Mouse (Mus musculus) kidney, embryonic 14.5 days (tissue): ENCODE measurements around the gene Nt5c3. TPM values are rescaled to one million over a fixed set of nuclear protein-coding genes. Genes with fewer than 3 reads are reported as not detected.

Experiments
- ATAC-seq: fragments of 200-750 bp; cut with Nextera tagmentation; 2 replicates; pipeline ENCODE4 v1.8.0; 2017; ENCODE audit warnings: moderate number of reproducible peaks, mild to moderate bottlenecking, moderate TSS enrichment, moderate library complexity; ENCODE audit not compliant: low FRiP score, low TSS enrichment
- H3K27ac ChIP-seq: fragments of 300-500 bp; sonication (generic); 2 replicates; pipeline ENCODE4 v1.5.1; 2014; ENCODE audit warnings: low read depth, mild to moderate bottlenecking, low read length, moderate library complexity, mixed read lengths
- H3K27me3 ChIP-seq: fragments of 300-500 bp; sonication (generic); 2 replicates; pipeline ENCODE4 v1.6.1; 2014; ENCODE audit warnings: mild to moderate bottlenecking, low read length; ENCODE audit not compliant: control insufficient read depth, insufficient read depth
- H3K36me3 ChIP-seq: fragments of 300-500 bp; sonication (generic); 2 replicates; pipeline ENCODE4 v1.6.1; 2014; ENCODE audit warnings: low read length, mixed read lengths; ENCODE audit not compliant: control insufficient read depth, insufficient read depth
- H3K4me1 ChIP-seq: fragments of 300-500 bp; sonication (generic); 2 replicates; pipeline ENCODE4 v1.6.1; 2014; ENCODE audit warnings: low read length, mixed read lengths; ENCODE audit not compliant: control insufficient read depth, insufficient read depth
- H3K4me2 ChIP-seq: fragments of 300-500 bp; sonication (generic); replicated peaks from 2 replicates; pipeline ENCODE4 v1.6.1; 2014; ENCODE audit warnings: low read depth, mild to moderate bottlenecking, low read length
- H3K4me3 ChIP-seq: fragments of 300-500 bp; sonication (generic); 2 replicates; pipeline ENCODE4 v1.5.1; 2014; ENCODE audit warnings: mild to moderate bottlenecking, low read length
- H3K9ac ChIP-seq: fragments of 300-500 bp; sonication (generic); 2 replicates; pipeline ENCODE4 v1.6.1; 2014; ENCODE audit warnings: low read depth, mild to moderate bottlenecking, low read length, moderate library complexity
- H3K9me3 ChIP-seq: fragments of 300-500 bp; sonication (generic); 2 replicates; pipeline ENCODE4 v1.6.1; 2016; ENCODE audit warnings: low read length; ENCODE audit not compliant: control insufficient read depth
- WGBS: fragments of 180-500 bp; shearing (Covaris S2); extraction: QIAGEN DNeasy Blood & Tissue Kit; methylation state at CpG from one replicate; pipeline ENCODE4 v1.1.7; 2014; 5-methylcytosine and 5-hydroxymethylcytosine counted together
- polyA plus RNA-seq: library from polyadenylated mRNA; unstranded; fragments of >200 nt; fragmentation: Nextera tagmentation; extraction: Ambion mirVana; gene quantifications from 2 replicates; pipeline ENCODE4 v1.2.1, GENCODE M21; 2014

Gene Nt5c3
- polyA plus RNA-seq, 1 experiment from 2014 or later, result 61.7 TPM

DNA sequence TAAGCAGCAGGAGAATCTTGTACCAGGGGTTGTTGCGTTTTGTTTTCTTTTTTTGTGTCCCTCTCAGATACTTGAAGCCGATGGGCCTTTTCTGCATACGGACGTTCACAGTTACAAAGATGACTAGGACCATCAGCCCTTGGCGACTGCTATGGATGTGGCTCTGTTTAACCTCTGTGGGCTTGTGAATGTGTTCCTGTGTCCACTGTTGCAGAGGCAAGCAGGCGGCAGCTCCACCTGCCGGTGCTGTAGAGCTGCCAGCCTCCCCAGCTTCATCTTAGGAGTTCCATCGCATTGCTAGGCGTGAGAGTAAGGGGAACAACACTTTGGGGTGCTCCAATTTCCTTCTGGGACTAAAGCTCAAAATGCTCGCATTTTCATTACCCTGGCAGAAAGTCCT lies 88.2 kb downstream of the Nt5c3 start:
- Histone ChIP-seq H3K9me3 (no peaks in the 10 kb centered on the region), H3K36me3 (peaks cover 17% of the 10 kb centered on the region), H3K9ac (no peak overlapping the region), H3K4me1 (no peaks in the 10 kb centered on the region), H3K27ac (no peak overlapping the region), H3K4me2 (no peak overlapping the region), H3K4me3 (no peak overlapping the region), H3K27me3 (no peaks in the 10 kb centered on the region)
- ATAC-seq, result no peak
- 90% methylated on average over 10 of the region's 10 CpGs for WGBS

DNA sequence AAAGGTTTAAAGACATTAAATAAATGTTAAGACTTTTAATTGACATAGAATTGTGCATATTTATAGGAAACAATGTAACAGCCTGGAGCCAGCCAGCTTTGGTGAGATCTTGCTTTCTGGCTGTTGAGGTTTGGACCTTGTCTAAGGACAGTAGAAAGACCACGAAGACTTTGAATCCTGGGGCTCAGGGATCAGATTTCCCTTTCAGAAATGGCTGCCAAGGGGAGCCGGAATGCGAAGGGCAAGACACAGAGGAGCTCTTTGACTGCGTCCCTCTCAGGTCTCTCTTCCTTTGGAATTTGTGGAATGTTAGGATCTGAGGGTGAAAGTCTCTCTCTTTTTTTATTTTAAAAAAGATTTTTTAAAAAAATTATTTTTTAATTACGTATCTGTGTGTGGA lies 89.0 kb downstream of the Nt5c3 start:
- Histone ChIP-seq H3K9me3 (no peaks in the 10 kb centered on the region), H3K4me3 (no peak overlapping the region), H3K4me1 (no peaks in the 10 kb centered on the region), H3K9ac (no peak overlapping the region), H3K27me3 (no peaks in the 10 kb centered on the region), H3K27ac (no peak overlapping the region), H3K36me3 (peaks cover 17% of the 10 kb centered on the region), H3K4me2 (no peak overlapping the region)
- WGBS, result 66% methylated on average over 5 of the region's 5 CpGs
- ATAC-seq, result no peak

DNA sequence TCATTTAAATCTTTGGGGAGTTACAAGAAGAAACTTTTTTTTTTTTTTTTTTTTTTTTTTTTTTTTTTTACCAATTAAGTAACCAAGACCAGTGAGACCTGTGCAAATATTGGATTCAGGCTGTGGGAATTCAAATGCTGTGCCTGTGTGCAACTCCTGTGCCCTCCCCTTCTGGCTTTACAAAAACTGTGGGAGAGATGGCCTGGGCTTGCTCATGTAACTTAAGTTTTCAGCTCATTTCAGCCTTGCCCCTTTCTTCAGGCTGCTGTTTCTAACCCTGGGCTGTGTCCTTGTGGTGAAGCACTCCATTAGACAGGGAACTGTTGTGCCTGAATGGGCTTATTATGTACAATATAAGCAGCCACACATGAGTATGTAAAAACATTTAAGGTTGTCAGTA lies 90.9 kb downstream of the Nt5c3 start:
- no peaks in the 10 kb centered on the region for H3K4me1 ChIP-seq
- peak overlapping the region; percentile 38; the same call in 1 of the 2 replicates for H3K9ac ChIP-seq
- no peaks in the 10 kb centered on the region for H3K27me3 ChIP-seq
- H3K27ac ChIP-seq, result no peak overlapping the region
- H3K36me3 ChIP-seq, result peaks cover 17% of the 10 kb centered on the region
- peak overlapping the region; percentile 76 for H3K4me3 ChIP-seq
- no peaks in the 10 kb centered on the region for H3K9me3 ChIP-seq
- no peak for ATAC-seq
- H3K4me2 ChIP-seq, result peak overlapping the region; percentile 70

DNA sequence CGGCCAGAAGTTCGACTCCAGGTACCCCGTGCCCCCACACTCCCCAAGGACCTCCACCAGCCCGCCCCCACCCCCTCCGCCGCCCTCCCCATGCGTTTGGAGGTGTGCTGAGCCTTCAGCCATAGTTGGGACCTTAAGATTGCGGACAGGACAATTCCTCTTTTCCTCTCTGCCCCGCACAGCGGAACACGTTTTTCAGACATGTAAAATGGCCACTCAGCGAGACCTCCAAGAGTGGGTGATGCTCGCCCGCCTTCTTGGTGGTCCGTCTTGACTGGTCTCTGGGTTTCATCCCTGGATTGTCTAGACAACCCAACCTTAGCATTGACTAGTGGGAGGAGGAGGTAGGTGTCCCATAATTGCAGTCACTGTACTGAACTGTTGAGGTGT lies 91.3 kb downstream of the Nt5c3 start:
- peak overlapping the region; percentile 70 for H3K4me2 ChIP-seq
- no peaks in the 10 kb centered on the region for H3K9me3 ChIP-seq
- peak overlapping the region; percentile 82 for H3K9ac ChIP-seq
- H3K27me3 ChIP-seq, result no peaks in the 10 kb centered on the region
- WGBS, result 1% methylated on average over 15 of the region's 15 CpGs
- H3K36me3 ChIP-seq, result peaks cover 13% of the 10 kb centered on the region
- no peaks in the 10 kb centered on the region for H3K4me1 ChIP-seq
- no peak; the same call in 1 of the 2 replicates for ATAC-seq
- H3K4me3 ChIP-seq, result peak overlapping the region; percentile 76
- H3K27ac ChIP-seq, result peak overlapping the region; percentile 60

Other genes with a start within 250 kb of the Nt5c3 start
- gene Lsm5, start 219.2 kb downstream of the Nt5c3 start, polyA plus RNA-seq, result 174 and 261 TPM in 2 replicates
- 11.2 and 20.2 TPM in 2 replicates for gene Avl9, start 209.0 kb downstream of the Nt5c3 start, polyA plus RNA-seq
- 20.4 and 38.3 TPM in 2 replicates for gene Kbtbd2, start 126.1 kb downstream of the Nt5c3 start, polyA plus RNA-seq
- gene Fkbp9, start 91.9 kb downstream of the Nt5c3 start, polyA plus RNA-seq, result 56.1 and 103 TPM in 2 replicates
- 0.19 and 0.24 TPM in 2 replicates for gene Vmn1r4, start 83 bp upstream of the Nt5c3 start, polyA plus RNA-seq
- gene Vmn1r5, start 46.3 kb upstream of the Nt5c3 start, polyA plus RNA-seq, result not detected in 2 replicates
- gene Vmn1r6, start 73.3 kb upstream of the Nt5c3 start, polyA plus RNA-seq, result not detected in 2 replicates
- gene Vmn1r7, start 101.4 kb upstream of the Nt5c3 start, polyA plus RNA-seq, result not detected in 2 replicates
- not detected in 2 replicates for gene Vmn1r8, start 108.4 kb upstream of the Nt5c3 start, polyA plus RNA-seq
- gene Vmn1r9, start 142.9 kb upstream of the Nt5c3 start, polyA plus RNA-seq, result not detected in 2 replicates
- gene Vmn1r10, start 185.5 kb upstream of the Nt5c3 start, polyA plus RNA-seq, result not detected in 2 replicates
- not detected in 2 replicates for gene Vmn1r11, start 209.5 kb upstream of the Nt5c3 start, polyA plus RNA-seq
- gene Vmn1r12, start 233.0 kb upstream of the Nt5c3 start, polyA plus RNA-seq, result not detected in 2 replicates